Comparison of ENCODE assay signal across 8 mouse cellular contexts in genomic region chr13:32801693-32802221, GRCm38 (mm10). TPM values are rescaled to one million over a fixed set of nuclear protein-coding genes. Genes with fewer than 3 reads are reported as not detected.
DNase-seq lines count a peak whose midpoint lies in the region; ATAC-seq and TF ChIP-seq lines count a peak whose summit lies in the region.

Gene Wrnip1 (plus strand): TSS chr13:32802038.

- H3K4me1 ChIP-seq in G1E (ENCODE audit: insufficient read depth, low read depth, low read length): peaks cover 27% of the 10 kb centered on the region
- H3K4me1 ChIP-seq in forebrain, embryonic 16.5 days (replicated peaks; ENCODE audit: control insufficient read depth, insufficient read depth, low read length): peaks cover 24% of the 10 kb centered on the region
- peaks cover 6% of the 10 kb centered on the region; the same call in 1 of the 2 replicates for H3K4me1 ChIP-seq in lung, embryonic 14.5 days (ENCODE audit: insufficient read depth)
- peaks cover 5% of the 10 kb centered on the region for H3K4me1 ChIP-seq in olfactory bulb, adult 2 months (ENCODE audit: control insufficient read depth, insufficient read depth, low read length)
- H3K4me1 ChIP-seq in thymus, adult 2 months (replicated peaks; ENCODE audit: control insufficient read depth, insufficient read depth, low read length): peaks cover 7% of the 10 kb centered on the region

- peak within 1 kb of the TSS; percentile 90 for H3K9ac ChIP-seq in forebrain, embryonic 16.5 days (replicated peaks; ENCODE audit: low read depth, low read length)
- peak within 1 kb of the TSS; percentile 76 for H3K9ac ChIP-seq in lung, embryonic 14.5 days

- peak within 1 kb of the TSS; percentile 99 for H3K4me3 ChIP-seq in G1E (ENCODE audit: low read depth, low read length)
- peak within 1 kb of the TSS; percentile 96 for H3K4me3 ChIP-seq in forebrain, embryonic 16.5 days (replicated peaks; ENCODE audit: low read length)
- peak within 1 kb of the TSS; percentile 98 for H3K4me3 ChIP-seq in layer of hippocampus, adult 2 months
- H3K4me3 ChIP-seq in lung, embryonic 14.5 days (ENCODE audit: low read depth, low read length): peak within 1 kb of the TSS; percentile 90
- H3K4me3 ChIP-seq in olfactory bulb, adult 2 months (ENCODE audit: insufficient read depth, low read depth, low read length): peak within 1 kb of the TSS; percentile 81
- H3K4me3 ChIP-seq in thymus, adult 2 months (ENCODE audit: control insufficient read depth, insufficient read depth, low read length): peak within 1 kb of the TSS; percentile 66

- H3K36me3 ChIP-seq in G1E (replicated peaks): peaks cover 30% of the 10 kb centered on the region
- 0 out of 2 replicates have a peak, but pooled peaks cover 7% of the 10 kb centered on the region for H3K36me3 ChIP-seq in forebrain, embryonic 16.5 days (ENCODE audit: control insufficient read depth, insufficient read depth)
- H3K36me3 ChIP-seq in lung, embryonic 14.5 days (ENCODE audit: insufficient read depth): peaks cover 8% of the 10 kb centered on the region
- peaks cover 6% of the 10 kb centered on the region for H3K36me3 ChIP-seq in thymus, adult 2 months (ENCODE audit: control insufficient read depth, insufficient read depth, low read length)

- WGBS in forebrain, embryonic 16.5 days: under 1% methylated on average over 51 of the region's 51 CpGs
- WGBS in lung, embryonic 14.5 days: under 1% methylated on average over 51 of the region's 51 CpGs
- WGBS in olfactory bulb, adult 2 months: under 1% methylated on average over 51 of the region's 51 CpGs
- WGBS in thymus, adult 2 months: under 1% methylated on average over 51 of the region's 51 CpGs

- H3K27me3 ChIP-seq in G1E (ENCODE audit: insufficient read depth, low read length): peaks cover 1% of the 10 kb centered on the region; the same call in 1 of the 2 replicates
- no peaks in the 10 kb centered on the region for H3K27me3 ChIP-seq in forebrain, embryonic 16.5 days (replicated peaks; ENCODE audit: control insufficient read depth, insufficient read depth, low read length)
- H3K27me3 ChIP-seq in lung, embryonic 14.5 days (ENCODE audit: insufficient read depth, low read length): no peaks in the 10 kb centered on the region
- no peaks in the 10 kb centered on the region for H3K27me3 ChIP-seq in thymus, adult 2 months (ENCODE audit: control insufficient read depth, insufficient read depth, low read length)

- H3K9me3 ChIP-seq in G1E (replicated peaks): no peaks in the 10 kb centered on the region
- no peaks in the 10 kb centered on the region for H3K9me3 ChIP-seq in forebrain, embryonic 16.5 days (ENCODE audit: control insufficient read depth, low read length)
- H3K9me3 ChIP-seq in lung, embryonic 14.5 days (ENCODE audit: low read depth, low read length): no peaks in the 10 kb centered on the region

- intact Hi-C loops in heart, postnatal 36 days (cut with DNase I): loop anchor here (5.0 kb wide), 1 partner anchor 201 kb away; the partner anchor contains the start of gene Serpinb9

- peak within 1 kb of the TSS; percentile 86 for H3K27ac ChIP-seq in forebrain, embryonic 16.5 days (ENCODE audit: low read length)
- H3K27ac ChIP-seq in layer of hippocampus, adult 2 months: peak within 1 kb of the TSS; percentile 95
- peak within 1 kb of the TSS; percentile 76 for H3K27ac ChIP-seq in lung, embryonic 14.5 days (ENCODE audit: low read depth)
- H3K27ac ChIP-seq in olfactory bulb, adult 2 months (ENCODE audit: insufficient read depth, low read depth, low read length): peak within 1 kb of the TSS; percentile 81
- no peak within 1 kb of the TSS for H3K27ac ChIP-seq in thymus, adult 2 months (ENCODE audit: control insufficient read depth, insufficient read depth, low read length)

- peak; percentile 94 for ATAC-seq in G1E (ENCODE audit: extremely low read depth, insufficient number of reproducible peaks, low FRiP score, poor library complexity, severe bottlenecking)
- peak; percentile 97 for ATAC-seq in forebrain, embryonic 16.5 days
- ATAC-seq in lung, embryonic 14.5 days (ENCODE audit: insufficient read depth): peak; percentile 98

- H3K4me2 ChIP-seq in forebrain, embryonic 16.5 days (ENCODE audit: low read length): peak within 1 kb of the TSS; percentile 80
- H3K4me2 ChIP-seq in lung, embryonic 14.5 days: peak within 1 kb of the TSS; percentile 88

- DNase-seq in G1E (ENCODE audit: low spot score): peak; percentile 89
- peak; percentile 95 to 99 for DNase-seq in cerebellum, adult 18-20 months
- DNase-seq in heart, postnatal 36 days: peak; percentile 90 to 92
- DNase-seq in layer of hippocampus, adult 2 months (ENCODE audit: low spot score in 2 of 2): peak; percentile 98 to 100
- peak; percentile 99 for DNase-seq in lung, embryonic 14.5 days
- peak; percentile 94 for DNase-seq in thymus, adult 2 months

- no peak for TF ChIP-seq CTCF in G1E (IDR thresholded peaks at IDR 0.05; ENCODE audit: low read depth, low read length)
- TF ChIP-seq CTCF in layer of hippocampus, adult 2 months (conservative IDR thresholded peaks at IDR 0.05): peak; percentile 65
- TF ChIP-seq CTCF in lung, embryonic 14.5 days (IDR thresholded peaks at IDR 0.05; ENCODE audit: low read depth): peak; percentile 38
- no peak for TF ChIP-seq CTCF in olfactory bulb, adult 2 months (IDR thresholded peaks at IDR 0.05; ENCODE audit: insufficient read depth, low read depth, low read length)
- 0 out of 2 replicates have a peak, but pooled peaks have one; percentile 11 for TF ChIP-seq CTCF in thymus, adult 2 months (IDR thresholded peaks at IDR 0.05; ENCODE audit: borderline replicate concordance, control insufficient read depth, extremely low read depth, insufficient read depth, low read length, poor library complexity)

- peak; percentile 55; the same call in 1 of the 2 replicates for TF ChIP-seq POLR2A in olfactory bulb, adult 2 months (IDR thresholded peaks at IDR 0.05; ENCODE audit: insufficient read depth, low read depth, low read length)
- TF ChIP-seq POLR2A in thymus, adult 2 months (IDR thresholded peaks at IDR 0.05; ENCODE audit: control insufficient read depth, extremely low read depth, insufficient read depth, low read length, poor library complexity): peak; percentile 68

RNA-seq across cellular contexts. Expression of gene Wrnip1, which starts in this region (rescaled TPM):
- 18.0 and 30.2 TPM in 2 replicates for total RNA-seq in G1E (2014; fragmentation: Nextera tagmentation)
- total RNA-seq in G1E (2017): 46.6 and 47.9 TPM in 2 replicates
- 26.7 and 31.6 TPM in 2 replicates for polyA plus RNA-seq in G1E (2012)
- 32.3 and 32.7 TPM in 2 replicates for polyA plus RNA-seq in forebrain, embryonic 16.5 days (2015; fragmentation: Nextera tagmentation; extraction: Ambion mirVana)
- total RNA-seq in heart, postnatal 36 days (2021): 10 to 100 TPM; 22.5 to 27.8 TPM
- total RNA-seq in layer of hippocampus, adult 2 months (2021): 10 to 100 TPM; 62.1 to 63.7 TPM
- polyA plus RNA-seq in lung, embryonic 14.5 days (2014; fragmentation: Nextera tagmentation; extraction: Ambion mirVana): 20.3 and 22.4 TPM in 2 replicates
- not detected in 2 replicates for polyA plus RNA-seq in olfactory bulb, adult 2 months (2012; ENCODE audit: insufficient read depth, insufficient read length, low replicate concordance, missing spikeins)
- 61.7 and 62.1 TPM in 2 replicates for polyA plus RNA-seq in thymus, adult 2 months (2012; rRNA removed)

Comparison
In these comparisons a context has a peak if more than half of its experiments do, and no peak if none do; other contexts are left out.
1. CTCF ChIP-seq: peak in layer of hippocampus, adult 2 months (single experiment), lung, embryonic 14.5 days (single experiment) and thymus, adult 2 months (single experiment); none in G1E (single experiment) and olfactory bulb, adult 2 months (single experiment).
2. Peak in every context shown above with its lines, with median percentiles within 50 percentile points of each other: ATAC-seq, DNase-seq and H3K4me3 ChIP-seq.